Mouse (Mus musculus) cortical plate, adult 2 months (tissue): Measurements from ENCODE around the gene Usp47. TPM values are rescaled to one million over a fixed set of nuclear protein-coding genes. Genes with fewer than 3 reads are reported as not detected.

ENCODE experiments used
- H3K27ac ChIP-seq: fragments of 200-500 bp; 2 replicates; pipeline ENCODE4 v1.5.1; 2012; ENCODE audit warnings: low read length, control low read depth, inconsistent platforms; ENCODE audit not compliant: insufficient read depth
- H3K4me1 ChIP-seq: fragments of 200-500 bp; 2 replicates; pipeline ENCODE4 v1.6.1; 2011; ENCODE audit warnings: low read length; ENCODE audit not compliant: control insufficient read depth, insufficient read depth
- H3K4me3 ChIP-seq: fragments of 200-500 bp; 2 replicates; pipeline ENCODE4 v1.5.1; 2011; ENCODE audit warnings: mild to moderate bottlenecking, low read length, control low read depth; ENCODE audit not compliant: insufficient read depth
- CTCF ChIP-seq: fragments of 200-500 bp; IDR thresholded peaks from 2 replicates; pipeline ENCODE4 v1.5.1; 2011; ENCODE audit warnings: mild to moderate bottlenecking, control low read depth, low read length; ENCODE audit not compliant: insufficient read depth; ENCODE audit errors: extremely low read depth
- POLR2A ChIP-seq: fragments of 200-500 bp; IDR thresholded peaks from 2 replicates; pipeline ENCODE4 v1.6.1; 2011; ENCODE audit warnings: mild to moderate bottlenecking, low read length, control low read depth; ENCODE audit not compliant: insufficient read depth; ENCODE audit errors: extremely low read depth
- polyA plus RNA-seq: library from polyadenylated mRNA; depleted of rRNA; stranded (reverse); fragments of >200 nt; gene quantifications from 2 replicates; pipeline ENCODE4 v1.2.3, GENCODE M21; 2012

The Usp47 gene
- polyA plus RNA-seq, 1 experiment: 32.8 TPM

- Histone ChIP-seq H3K4me1 (no peaks in the 10 kb centered on the region; the same call in 1 of the 2 replicates), H3K27ac (no peak overlapping the region), H3K4me3 (no peak overlapping the region)
- TF ChIP-seq POLR2A (no peak), CTCF (no peak)
Observed at GRCm38 (mm10) chr7:112108757-112109156, 85.5 kb downstream of the Usp47 start.

- Histone ChIP-seq H3K27ac (no peak overlapping the region), H3K4me1 (no peaks in the 10 kb centered on the region; the same call in 1 of the 2 replicates), H3K4me3 (no peak overlapping the region)
- TF ChIP-seq POLR2A (no peak), CTCF (no peak)
Observed at GRCm38 (mm10) chr7:112110638-112111372, 87.5 kb downstream of the Usp47 start.

- TF ChIP-seq CTCF: no peak
- no peak for TF ChIP-seq POLR2A
- Histone ChIP-seq H3K4me3 (no peak overlapping the region), H3K4me1 (peaks cover 4% of the 10 kb centered on the region), H3K27ac (no peak overlapping the region)
Observed at GRCm38 (mm10) chr7:112117501-112117900, 94.2 kb downstream of the Usp47 start.

GRCm38 (mm10) chr7:112118086-112118485 is 94.8 kb downstream of the Usp47 start:
- TF ChIP-seq CTCF: no peak
- no peak for TF ChIP-seq POLR2A
- H3K4me1 ChIP-seq: peaks cover 5% of the 10 kb centered on the region
- no peak overlapping the region for H3K27ac ChIP-seq
- H3K4me3 ChIP-seq: no peak overlapping the region

GRCm38 (mm10) chr7:112119248-112119647 is 95.9 kb downstream of the Usp47 start:
- Histone ChIP-seq H3K4me3 (no peak overlapping the region), H3K27ac (no peak overlapping the region), H3K4me1 (peaks cover 11% of the 10 kb centered on the region)
- TF ChIP-seq POLR2A (no peak), CTCF (no peak)

- TF ChIP-seq CTCF (no peak), POLR2A (no peak)
- no peak overlapping the region for H3K4me3 ChIP-seq
- H3K4me1 ChIP-seq: peaks cover 16% of the 10 kb centered on the region
- no peak overlapping the region for H3K27ac ChIP-seq
Observed at GRCm38 (mm10) chr7:112120861-112121810, 97.8 kb downstream of the Usp47 start.

GRCm38 (mm10) chr7:112121866-112122500 is 98.7 kb downstream of the Usp47 start:
- Histone ChIP-seq H3K27ac (no peak overlapping the region), H3K4me1 (peaks cover 16% of the 10 kb centered on the region), H3K4me3 (no peak overlapping the region)
- TF ChIP-seq CTCF (no peak), POLR2A (no peak)

GRCm38 (mm10) chr7:112123612-112124011 is 100.3 kb downstream of the Usp47 start:
- peaks cover 26% of the 10 kb centered on the region for H3K4me1 ChIP-seq
- no peak overlapping the region for H3K4me3 ChIP-seq
- TF ChIP-seq CTCF (no peak), POLR2A (no peak)
- H3K27ac ChIP-seq: no peak overlapping the region

- no peak overlapping the region for H3K4me3 ChIP-seq
- H3K4me1 ChIP-seq: peaks cover 28% of the 10 kb centered on the region
- TF ChIP-seq CTCF (no peak), POLR2A (no peak)
- H3K27ac ChIP-seq: peak overlapping the region; percentile 51; the same call in 1 of the 2 replicates
Observed at GRCm38 (mm10) chr7:112125625-112126260, 102.4 kb downstream of the Usp47 start.
